Mouse (Mus musculus) thymus, adult 2 months (tissue): ENCODE data around the gene Pik3r6.

Source experiments
- CTCF ChIP-seq: fragments of 200-500 bp; IDR thresholded peaks from 2 replicates; pipeline ENCODE4 v1.5.1; 2012; ENCODE audit warnings: mild to moderate bottlenecking, control low read depth, low read length, moderate library complexity, borderline replicate concordance; ENCODE audit not compliant: control insufficient read depth, poor library complexity, insufficient read depth; ENCODE audit errors: extremely low read depth
- POLR2A ChIP-seq: fragments of 200-500 bp; IDR thresholded peaks from 2 replicates; pipeline ENCODE4 v1.6.1; 2012; ENCODE audit warnings: mild to moderate bottlenecking, low read length, control low read depth, moderate library complexity; ENCODE audit not compliant: control insufficient read depth, poor library complexity, insufficient read depth; ENCODE audit errors: extremely low read depth

- TF ChIP-seq CTCF (no peak), POLR2A (no peak)
Measured at GRCm38 (mm10) chr11:68539621-68540020, 36.8 kb downstream of the Pik3r6 start.
